Mouse (Mus musculus): ENCODE measurements around the gene Akap14.

DNA sequence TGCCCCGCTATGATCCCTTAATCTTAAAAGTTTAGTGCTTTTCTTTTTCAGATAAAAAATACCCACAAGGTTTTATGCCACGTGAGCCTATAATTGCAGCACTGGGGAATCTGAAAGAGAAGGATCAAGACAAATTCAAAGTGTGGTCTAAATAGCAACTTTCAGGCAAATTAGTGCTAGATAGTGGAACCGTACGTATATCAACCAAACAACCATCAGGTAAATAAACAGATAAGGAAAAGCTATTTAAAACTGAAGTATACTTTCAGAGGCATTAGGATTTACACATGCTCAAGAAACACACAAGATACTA lies 57.8 kb downstream of the Akap14 start:
- TF ChIP-seq CTCF (IDR thresholded peaks at IDR 0.05 in 2 of 3, conservative IDR thresholded peaks at IDR 0.05 in 1 of 3; ENCODE audit: control insufficient read depth in 1 of 3, insufficient read depth in 1 of 3, low read depth in 2 of 3, low read length in 3 of 3, poor library complexity in 1 of 3, severe bottlenecking in 1 of 3): no peak
- TF ChIP-seq EP300 (IDR thresholded peaks at IDR 0.05; ENCODE audit: low read depth in 1 of 2, low read length in 2 of 2): no peak
- no peak for TF ChIP-seq JUND (IDR thresholded peaks at IDR 0.05; ENCODE audit: low read depth, low read length)
- no peak for TF ChIP-seq CHD2 (IDR thresholded peaks at IDR 0.05; ENCODE audit: low read length)
- peak in 1 of 2 experiments; percentile 34; a peak in 1 of 4 replicates for TF ChIP-seq POLR2A (IDR thresholded peaks at IDR 0.05; ENCODE audit: control insufficient read depth in 1 of 2, insufficient read depth in 1 of 2, low read depth in 1 of 2, low read length in 2 of 2, poor library complexity in 1 of 2)
- no peak for TF ChIP-seq RCOR1 (IDR thresholded peaks at IDR 0.05; ENCODE audit: low read depth, low read length)
- no peak for TF ChIP-seq UBTF (IDR thresholded peaks at IDR 0.05; ENCODE audit: borderline replicate concordance, insufficient read depth, low read depth, low read length)
- no peak for TF ChIP-seq MAX (IDR thresholded peaks at IDR 0.05; ENCODE audit: low read length)
- TF ChIP-seq ETS1 (IDR thresholded peaks at IDR 0.05; ENCODE audit: low read depth, low read length): 0 out of 2 replicates have a peak, but pooled peaks have one; percentile 45
- TF ChIP-seq POLR2AphosphoS2 (IDR thresholded peaks at IDR 0.05; ENCODE audit: low read length): no peak
- TF ChIP-seq MEF2A (IDR thresholded peaks at IDR 0.05; ENCODE audit: extremely low read depth, insufficient replicate concordance, low read depth, low read length, poor library complexity, severe bottlenecking): no peak

Data from MEL (cell line).